Mouse (Mus musculus) gonadal fat pad, adult 2 months (tissue): Measurements from ENCODE around the gene Lrrc75a. TPM values are rescaled to one million over a fixed set of nuclear protein-coding genes. Genes with fewer than 3 reads are reported as not detected.

Experiments
- DNase-seq: peaks from one replicate; pipeline ENCODE4 v3.0.0-alpha.2; 2012; ENCODE audit warnings: low read depth
- polyA plus RNA-seq: library from polyadenylated mRNA; depleted of rRNA; stranded (reverse); fragments of >200 nt; gene quantifications from 2 replicates; pipeline ENCODE4 v1.2.3, GENCODE M21; 2012

Lrrc75a gene
- polyA plus RNA-seq, 1 experiment, result 9.1 TPM

- no peak for DNase-seq
Measured at GRCm38 (mm10) chr11:62645337-62645675, 3.0 kb downstream of the Lrrc75a start.

- DNase-seq, result no peak
Measured at GRCm38 (mm10) chr11:62644602-62645336, 3.6 kb downstream of the Lrrc75a start.

GRCm38 (mm10) chr11:62643681-62644363 lies 4.5 kb downstream of the Lrrc75a start:
- DNase-seq, result no peak

GRCm38 (mm10) chr11:62643011-62643631 lies 5.2 kb downstream of the Lrrc75a start:
- DNase-seq, result no peak

- DNase-seq, result no peak
Measured at GRCm38 (mm10) chr11:62642023-62642844, 6.1 kb downstream of the Lrrc75a start.

- DNase-seq, result no peak
Measured at GRCm38 (mm10) chr11:62640378-62640777, 7.9 kb downstream of the Lrrc75a start.

GRCm38 (mm10) chr11:62638402-62638801 lies 9.9 kb downstream of the Lrrc75a start:
- DNase-seq, result no peak

- no peak for DNase-seq
Measured at GRCm38 (mm10) chr11:62637806-62638205, 10.5 kb downstream of the Lrrc75a start.

- DNase-seq, result no peak
Measured at GRCm38 (mm10) chr11:62637401-62637800, 10.9 kb downstream of the Lrrc75a start.

- no peak for DNase-seq
Measured at GRCm38 (mm10) chr11:62636840-62637221, 11.5 kb downstream of the Lrrc75a start.

GRCm38 (mm10) chr11:62636105-62636839 lies 12.1 kb downstream of the Lrrc75a start:
- DNase-seq, result no peak

GRCm38 (mm10) chr11:62635406-62635805 lies 12.9 kb downstream of the Lrrc75a start:
- DNase-seq, result no peak

- DNase-seq, result no peak
Measured at GRCm38 (mm10) chr11:62631138-62631537, 17.2 kb downstream of the Lrrc75a start.

- no peak for DNase-seq
Measured at GRCm38 (mm10) chr11:62630225-62630821, 18.0 kb downstream of the Lrrc75a start.

- no peak for DNase-seq
Measured at GRCm38 (mm10) chr11:62629352-62630224, 18.7 kb downstream of the Lrrc75a start.

- no peak for DNase-seq
Measured at GRCm38 (mm10) chr11:62624341-62625291, 23.7 kb downstream of the Lrrc75a start.

- DNase-seq, result no peak
Measured at GRCm38 (mm10) chr11:62622850-62623249, 25.5 kb downstream of the Lrrc75a start.

- DNase-seq, result no peak
Measured at GRCm38 (mm10) chr11:62621586-62622283, 26.6 kb downstream of the Lrrc75a start.
